8 mouse cellular contexts compared by ENCODE assay signal in the genomic region with DNA sequence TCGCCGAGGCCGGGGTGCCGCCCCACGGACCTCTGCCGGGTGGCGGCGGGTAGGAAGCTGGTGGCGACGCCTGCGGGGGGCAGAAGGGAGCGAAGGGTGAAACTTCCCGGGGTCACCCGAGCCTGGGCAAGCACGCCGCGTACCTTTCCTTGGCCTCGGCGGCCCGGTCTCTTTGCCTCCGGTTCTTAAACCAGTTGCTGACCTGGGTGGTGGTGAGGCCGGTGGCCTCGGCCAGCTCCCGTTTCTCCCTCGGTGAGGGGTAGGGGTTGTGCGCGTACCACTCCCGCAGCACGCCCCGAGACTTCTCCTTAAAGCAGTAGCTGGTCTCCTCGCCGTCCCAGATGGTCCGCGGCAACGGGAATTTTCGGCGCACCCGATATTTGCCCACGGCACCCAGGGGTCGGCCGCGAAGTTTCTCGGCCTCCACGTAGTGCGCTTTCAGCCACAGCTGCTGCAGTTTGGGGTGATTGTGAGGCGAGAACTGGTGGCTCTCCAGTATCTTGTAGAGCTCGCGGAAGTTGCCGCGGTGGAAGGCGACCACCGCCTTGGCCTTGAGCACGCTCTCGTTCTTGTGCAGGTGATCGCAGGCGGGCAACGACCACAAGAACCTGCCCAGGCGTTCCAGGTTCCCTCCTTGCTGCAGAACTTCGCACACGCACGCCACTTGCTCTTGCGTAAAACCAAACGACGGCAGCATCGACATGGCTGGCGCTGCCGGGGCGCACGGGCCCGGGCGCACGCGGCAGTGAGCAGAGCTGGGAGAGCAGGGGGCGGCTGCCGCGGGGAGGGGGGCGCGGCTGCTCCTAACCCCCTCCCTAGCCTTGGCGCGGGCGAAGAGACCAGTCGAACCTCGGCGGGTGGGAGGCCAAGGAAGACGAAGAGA. TPM values are rescaled to one million over a fixed set of nuclear protein-coding genes. Genes with fewer than 3 reads are reported as not detected.
DNase-seq lines count a peak whose midpoint lies in the region; ATAC-seq and TF ChIP-seq lines count a peak whose summit lies in the region.

No protein-coding gene starts in this region.

- H3K36me3 ChIP-seq in G1E (replicated peaks), result no peaks in the 10 kb centered on the region
- no peaks in the 10 kb centered on the region for H3K36me3 ChIP-seq in intestine, postnatal 0 days (ENCODE audit: control insufficient read depth, insufficient read depth)
- H3K36me3 ChIP-seq in neural tube, embryonic 11.5 days (ENCODE audit: control insufficient read depth, insufficient read depth, low read length), result no peaks in the 10 kb centered on the region

- H3K4me3 ChIP-seq in layer of hippocampus, adult 2 months, result peak overlapping the region; percentile 41
- H3K4me3 ChIP-seq in G1E (ENCODE audit: low read depth, low read length), result peak overlapping the region; percentile 70
- H3K4me3 ChIP-seq in gastrocnemius, adult 2 months, result peak overlapping the region; percentile 94
- peak overlapping the region; percentile 42 for H3K4me3 ChIP-seq in intestine, postnatal 0 days (ENCODE audit: low read depth, low read length)
- peak overlapping the region; percentile 51 for H3K4me3 ChIP-seq in neural tube, embryonic 11.5 days (ENCODE audit: low read depth, low read length)

- WGBS in intestine, postnatal 0 days, result under 1% methylated on average over 85 of the region's 85 CpGs
- WGBS in neural tube, embryonic 11.5 days, result under 1% methylated on average over 84 of the region's 85 CpGs

- H3K27ac ChIP-seq in layer of hippocampus, adult 2 months, result no peak overlapping the region
- peak overlapping the region; percentile 98 for H3K27ac ChIP-seq in gastrocnemius, adult 2 months
- no peak overlapping the region for H3K27ac ChIP-seq in intestine, postnatal 0 days (ENCODE audit: low read depth, low read length)
- peak overlapping the region; percentile 70 for H3K27ac ChIP-seq in neural tube, embryonic 11.5 days (ENCODE audit: low read depth, low read length)

- ATAC-seq in G1E (ENCODE audit: extremely low read depth, insufficient number of reproducible peaks, low FRiP score, poor library complexity, severe bottlenecking), result no peak
- peak; percentile 7; the same call in 1 of the 2 replicates for ATAC-seq in intestine, postnatal 0 days
- ATAC-seq in neural tube, embryonic 11.5 days (ENCODE audit: insufficient read depth, low FRiP score, low TSS enrichment), result no peak; the same call in 1 of the 2 replicates

- peaks cover 84% of the 10 kb centered on the region for H3K27me3 ChIP-seq in G1E (ENCODE audit: insufficient read depth, low read length)
- H3K27me3 ChIP-seq in intestine, postnatal 0 days (replicated peaks; ENCODE audit: control insufficient read depth, insufficient read depth, low read length), result peaks cover 100% of the 10 kb centered on the region
- H3K27me3 ChIP-seq in neural tube, embryonic 11.5 days (ENCODE audit: control insufficient read depth, insufficient read depth, low read length), result peaks cover 93% of the 10 kb centered on the region

- no peak for TF ChIP-seq CTCF in layer of hippocampus, adult 2 months (conservative IDR thresholded peaks at IDR 0.05)
- TF ChIP-seq CTCF in G1E (IDR thresholded peaks at IDR 0.05; ENCODE audit: low read depth, low read length), result no peak
- TF ChIP-seq CTCF in gastrocnemius, adult 2 months (IDR thresholded peaks at IDR 0.05), result peak; percentile 44
- no peak for TF ChIP-seq CTCF in intestine, postnatal 0 days (IDR thresholded peaks at IDR 0.05; ENCODE audit: low read depth)

- peaks cover 34% of the 10 kb centered on the region for H3K4me1 ChIP-seq in G1E (ENCODE audit: insufficient read depth, low read depth, low read length)
- no peaks in the 10 kb centered on the region; the same call in 1 of the 2 replicates for H3K4me1 ChIP-seq in intestine, postnatal 0 days (replicated peaks; ENCODE audit: control insufficient read depth, insufficient read depth, low read length)
- H3K4me1 ChIP-seq in neural tube, embryonic 11.5 days (ENCODE audit: control insufficient read depth, insufficient read depth, low read length), result peaks cover 4% of the 10 kb centered on the region

- DNase-seq in layer of hippocampus, adult 2 months (ENCODE audit: low spot score in 2 of 2), result no peak
- DNase-seq in layer of hippocampus, postnatal 10 days (ENCODE audit: low spot score in 2 of 2), result no peak
- DNase-seq in G1E (ENCODE audit: low spot score), result no peak
- DNase-seq in gastrocnemius, adult 2 months, result peak; percentile 82
- peak; percentile 43 for DNase-seq in neural tube, embryonic 11.5 days (ENCODE audit: low spot score)
- DNase-seq in urinary bladder, postnatal 36 days (ENCODE audit: low spot score in 2 of 2), result no peak
- no peak for DNase-seq in frontal cortex, postnatal 25 days (ENCODE audit: low spot score in 2 of 2)

- intact Hi-C loops in gastrocnemius, adult 2 months (cut with DNase I), result loop anchor here (2.0 to 5.0 kb wide), 2 partner anchors 161 to 357 kb away; no protein-coding TSS in a partner anchor

- peak overlapping the region; percentile 64 for H3K4me2 ChIP-seq in intestine, postnatal 0 days (replicated peaks; ENCODE audit: low read depth)
- H3K4me2 ChIP-seq in neural tube, embryonic 11.5 days (ENCODE audit: low read depth), result peak overlapping the region; percentile 56

- peaks cover 17% of the 10 kb centered on the region for H3K9me3 ChIP-seq in G1E (replicated peaks)
- H3K9me3 ChIP-seq in intestine, postnatal 0 days (ENCODE audit: control insufficient read depth), result no peaks in the 10 kb centered on the region
- H3K9me3 ChIP-seq in neural tube, embryonic 11.5 days (ENCODE audit: control insufficient read depth, low read length), result no peaks in the 10 kb centered on the region

- no peak overlapping the region for H3K9ac ChIP-seq in intestine, postnatal 0 days (ENCODE audit: low read depth, low read length)
- H3K9ac ChIP-seq in neural tube, embryonic 11.5 days (ENCODE audit: low read length), result peak overlapping the region; percentile 73

RNA-seq across cellular contexts. Expression of a gene that starts 7.7 kb away (rescaled TPM):
- total RNA-seq in layer of hippocampus, adult 2 months (2021), result under 1 TPM; 0.18 to 0.20 TPM
- under 1 TPM; 0.57 to 0.69 TPM for total RNA-seq in layer of hippocampus, postnatal 10 days (2021)
- total RNA-seq in G1E (2014; fragmentation: Nextera tagmentation) (1.9 and 3.8 TPM in 2 replicates), G1E (2017) (2.0 and 2.9 TPM in 2 replicates)
- polyA plus RNA-seq in G1E (2012), result 2.2 and 2.5 TPM in 2 replicates
- total RNA-seq in gastrocnemius, adult 2 months (2021), result 10 to 100 TPM; 59.8 to 68.4 TPM
- not detected in 2 replicates for polyA plus RNA-seq in intestine, postnatal 0 days (2015; fragmentation: Nextera tagmentation; extraction: Ambion mirVana)
- 32.7 and 34.9 TPM in 2 replicates for polyA plus RNA-seq in neural tube, embryonic 11.5 days (2014; fragmentation: Nextera tagmentation; extraction: Ambion mirVana)

Comparison
In these comparisons a context has a peak if more than half of its experiments do, and no peak if none do; other contexts are left out.
1. DNase-seq: peak in gastrocnemius, adult 2 months (single experiment) and neural tube, embryonic 11.5 days (single experiment); none in layer of hippocampus, adult 2 months (0 of 2), layer of hippocampus, postnatal 10 days (0 of 2), G1E (single experiment), urinary bladder, postnatal 36 days (0 of 2) and frontal cortex, postnatal 25 days (0 of 2).
2. H3K27ac ChIP-seq: peak in gastrocnemius, adult 2 months (single experiment) and neural tube, embryonic 11.5 days (single experiment); none in layer of hippocampus, adult 2 months (single experiment) and intestine, postnatal 0 days (single experiment).
3. H3K4me3 ChIP-seq: peak in every context shown above with its lines; median percentile 94 in gastrocnemius, adult 2 months; 70 in G1E; 51 in neural tube, embryonic 11.5 days; 42 in intestine, postnatal 0 days; 41 in layer of hippocampus, adult 2 months.
4. RNA of a gene that starts 7.7 kb away (total RNA-seq): 59.8 to 68.4 TPM in gastrocnemius, adult 2 months; 1.9 to 3.8 TPM in G1E, 0.57 to 0.69 TPM in layer of hippocampus, postnatal 10 days and 0.18 to 0.20 TPM in layer of hippocampus, adult 2 months; every median in the first group is over 10 times any median in the second.